Mouse (Mus musculus) cerebral cortex, adult 2 months (tissue): ENCODE results near the gene Tagln.

ENCODE experiments used
- WGBS: fragments of 180-500 bp; shearing (Covaris S2); methylation state at CpG from one replicate; pipeline ENCODE4 v1.1.7; 2018; 5-methylcytosine and 5-hydroxymethylcytosine counted together

Tagln gene

GRCm38 (mm10) chr9:45945721-45946120, 9.9 kb upstream of the Tagln start:
- WGBS = 78% methylated on average over 13 of the region's 13 CpGs

- WGBS = 84% methylated on average over 13 of the region's 13 CpGs
Observed at GRCm38 (mm10) chr9:45944506-45945400, 8.9 kb upstream of the Tagln start.

- 87% methylated on average over 8 of the region's 8 CpGs for WGBS
Observed at GRCm38 (mm10) chr9:45943628-45944505, 8.0 kb upstream of the Tagln start.

- WGBS = 91% methylated on average over 8 of the region's 8 CpGs
Observed at GRCm38 (mm10) chr9:45942916-45943315, 7.1 kb upstream of the Tagln start.

GRCm38 (mm10) chr9:45942464-45942863, 6.6 kb upstream of the Tagln start:
- WGBS = 92% methylated on average over 16 of the region's 16 CpGs

- WGBS = 72% methylated on average over 18 of the region's 18 CpGs
Observed at GRCm38 (mm10) chr9:45941329-45941888, 5.6 kb upstream of the Tagln start.

GRCm38 (mm10) chr9:45939794-45940193, 3.9 kb upstream of the Tagln start:
- WGBS = 95% methylated on average over 6 of the region's 6 CpGs

- 77% methylated on average over 15 of the region's 15 CpGs for WGBS
Observed at GRCm38 (mm10) chr9:45938952-45939637, 3.2 kb upstream of the Tagln start.

GRCm38 (mm10) chr9:45938088-45938487, 2.2 kb upstream of the Tagln start:
- WGBS = 76% methylated on average over 8 of the region's 8 CpGs

- WGBS = 8% methylated on average over 3 of the region's 3 CpGs
Observed at GRCm38 (mm10) chr9:45936883-45937282, 1.0 kb upstream of the Tagln start.

- 60% methylated on average over 11 of the region's 11 CpGs for WGBS
Observed at GRCm38 (mm10) chr9:45932571-45933415, 3.1 kb downstream of the Tagln start.

- WGBS = 50% methylated on average over 1 of the region's 1 CpGs
Observed at GRCm38 (mm10) chr9:45931958-45932357, 3.9 kb downstream of the Tagln start.

- 75% methylated on average over 5 of the region's 5 CpGs for WGBS
Observed at GRCm38 (mm10) chr9:45929285-45929684, 6.6 kb downstream of the Tagln start.

- 45% methylated on average over 1 of the region's 1 CpGs for WGBS
Observed at GRCm38 (mm10) chr9:45919895-45920294, 16.0 kb downstream of the Tagln start.

- 36% methylated on average over 5 of the region's 5 CpGs for WGBS
Observed at GRCm38 (mm10) chr9:45917041-45917934, 18.6 kb downstream of the Tagln start.

GRCm38 (mm10) chr9:45915659-45916058, 20.2 kb downstream of the Tagln start:
- WGBS = 54% methylated on average over 2 of the region's 2 CpGs

GRCm38 (mm10) chr9:45911673-45912072, 24.2 kb downstream of the Tagln start:
- 63% methylated on average over 1 of the region's 1 CpGs for WGBS

- 87% methylated on average over 3 of the region's 3 CpGs for WGBS
Observed at GRCm38 (mm10) chr9:45910995-45911394, 24.9 kb downstream of the Tagln start.

- WGBS = under 1% methylated on average over 19 of the region's 19 CpGs
Observed at GRCm38 (mm10) chr9:45907078-45907428, 28.8 kb downstream of the Tagln start.
